Mouse (Mus musculus) left cerebral cortex, adult 2 months (tissue): ENCODE measurements around the gene Rad51ap1. TPM values are rescaled to one million over a fixed set of nuclear protein-coding genes. Genes with fewer than 3 reads are reported as not detected.

Source experiments
- DNase-seq, 2 experiments: peaks; one replicate each; pipeline ENCODE4 v3.0.0; 2021 to 2022; ENCODE audit warnings: low spot score in 2 of 2, mixed read lengths in 1 of 2; ENCODE audit errors: extremely low spot score in 1 of 2
- H3K27ac ChIP-seq: fragments of 200-600 bp; 2 replicates; pipeline ENCODE4 v1.8.1; 2022
- H3K4me3 ChIP-seq: fragments of 200-600 bp; 2 replicates; pipeline ENCODE4 v1.8.1; 2022
- CTCF ChIP-seq: fragments of 200-600 bp; IDR thresholded peaks from 2 replicates; pipeline ENCODE4 v1.8.1; 2022; ENCODE audit warnings: antibody characterized with exemption, mild to moderate bottlenecking, moderate library complexity
- intact Hi-C: fragments of 180-260 bp; cut with DNase I; formaldehyde crosslinking; loops from one replicate; pipeline ENCODE4 v1.15.1; 2025
- total RNA-seq, 2 experiments: library from RNA; stranded (reverse); gene quantifications; 2 replicates each; pipeline ENCODE4 v1.2.3; 2021

Gene Rad51ap1
- total RNA-seq, 2 experiments from 2014 or later, result 3.2 to 3.3 TPM

GRCm38 (mm10) chr6:126932896-126933295 is 6.5 kb downstream of the Rad51ap1 start:
- intact Hi-C loops, result no loop called here
- no peak for DNase-seq
- no peak for TF ChIP-seq CTCF
- Histone ChIP-seq H3K4me3 (no peak overlapping the region), H3K27ac (no peak overlapping the region)

- peak in 1 of 2 experiments; percentile 13 for DNase-seq
- no peak within 1 kb of the TSS for H3K4me3 ChIP-seq
- no peak within 1 kb of the TSS for H3K27ac ChIP-seq
- no peak for TF ChIP-seq CTCF
- intact Hi-C loops, result no loop called here
These were observed 18.1 kb downstream of the Rad51ap1 start, which contains the start of gene Dyrk4 for GRCm38 (mm10) chr6:126921111-126921881. TSS of gene Dyrk4 (minus strand) at chr6:126921839.

GRCm38 (mm10) chr6:126914928-126915327 is 24.5 kb downstream of the Rad51ap1 start:
- Histone ChIP-seq H3K4me3 (no peak overlapping the region), H3K27ac (no peak overlapping the region)
- no peak for TF ChIP-seq CTCF
- intact Hi-C loops, result no loop called here
- no peak for DNase-seq

- TF ChIP-seq CTCF, result no peak
- intact Hi-C loops, result no loop called here
- no peak overlapping the region for H3K4me3 ChIP-seq
- DNase-seq, result no peak
- no peak overlapping the region for H3K27ac ChIP-seq
These were observed 28.7 kb downstream of the Rad51ap1 start for GRCm38 (mm10) chr6:126910727-126911126.

DNA sequence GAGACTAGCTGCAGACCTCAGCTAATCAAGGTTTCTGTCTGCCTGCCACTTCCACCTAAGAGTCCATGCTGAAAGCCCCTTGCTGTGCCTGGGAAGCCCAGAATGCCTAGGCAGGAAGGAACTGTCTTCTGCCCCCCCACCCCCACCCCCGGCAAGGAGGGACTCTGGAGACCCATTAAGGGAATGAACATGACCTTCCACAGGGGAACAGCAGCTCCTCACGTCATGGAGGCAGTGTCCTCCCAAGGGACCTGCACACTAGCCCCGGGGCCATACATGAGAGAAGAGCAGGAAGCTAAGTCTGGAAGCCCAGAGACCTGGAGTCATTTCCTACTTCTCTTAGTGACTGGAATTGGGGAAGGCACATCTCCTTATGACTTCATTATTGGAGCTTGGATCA is 31.5 kb downstream of the Rad51ap1 start:
- DNase-seq, result no peak
- no peak for TF ChIP-seq CTCF
- intact Hi-C loops, result no loop called here
- H3K4me3 ChIP-seq, result no peak overlapping the region
- H3K27ac ChIP-seq, result no peak overlapping the region

- intact Hi-C loops, result no loop called here
- DNase-seq, result no peak
These were observed 32.0 kb downstream of the Rad51ap1 start for GRCm38 (mm10) chr6:126907378-126907777.

DNA sequence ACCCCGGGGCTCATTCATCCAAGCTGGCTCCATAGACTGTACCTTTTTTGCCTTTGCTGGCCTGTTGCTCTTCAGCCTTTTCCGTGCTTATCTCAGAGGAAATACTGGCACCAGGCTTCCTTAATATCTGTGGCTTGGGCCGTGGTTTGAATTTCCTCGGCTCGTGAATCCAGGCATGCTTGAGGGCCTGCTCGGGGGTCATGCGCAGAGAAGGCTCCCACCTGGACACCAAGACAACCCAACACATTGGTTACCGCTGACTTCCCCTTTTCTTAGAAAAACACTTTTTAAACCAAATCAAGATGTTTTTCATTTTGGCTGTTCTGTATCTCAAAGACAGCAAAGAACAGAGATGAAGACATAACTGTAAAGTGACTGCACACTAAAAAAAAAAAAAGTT is 62.3 kb downstream of the Rad51ap1 start:
- no peak for DNase-seq
- TF ChIP-seq CTCF, result no peak
- no peak overlapping the region for H3K27ac ChIP-seq
- intact Hi-C loops, result no loop called here
- no peak overlapping the region for H3K4me3 ChIP-seq

More at GRCm38 (mm10) chr6:126907378-126907777, 32.0 kb downstream of the Rad51ap1 start:
- H3K4me3 ChIP-seq, result no peak overlapping the region
- H3K27ac ChIP-seq, result no peak overlapping the region
- no peak for TF ChIP-seq CTCF

Other genes starting within 250 kb of the Rad51ap1 start
- gene Kcna6, start 198.9 kb downstream of the Rad51ap1 start, total RNA-seq, result 10 to 100 TPM; 56.3 to 65.4 TPM
- 100 to 1,000 TPM; 135 to 150 TPM for gene Ndufa9, start 90.5 kb downstream of the Rad51ap1 start, total RNA-seq
- under 1 TPM; 0.18 to 0.35 TPM for gene Akap3, start 86.5 kb downstream of the Rad51ap1 start, total RNA-seq
- gene Dyrk4, start 17.7 kb downstream of the Rad51ap1 start, total RNA-seq, result not detected
- gene D6Wsu163e, start 375 bp upstream of the Rad51ap1 start, total RNA-seq, result 10 to 100 TPM; 40.3 to 47.3 TPM
- gene Fgf6, start 76.0 kb upstream of the Rad51ap1 start, total RNA-seq, result not detected
- gene Fgf23, start 133.3 kb upstream of the Rad51ap1 start, total RNA-seq, result under 1 TPM; 0.44 to 0.68 TPM
- 10 to 100 TPM; 22.3 to 22.7 TPM for gene Tigar, start 170.0 kb upstream of the Rad51ap1 start, total RNA-seq
- 10 to 100 TPM; 75.1 to 97.4 TPM for gene Ccnd2, start 212.6 kb upstream of the Rad51ap1 start, total RNA-seq